Mouse (Mus musculus) spleen, adult 12 weeks (tissue): ENCODE results near the gene Ttc39a.
"Not testable (repeated sequence)": the region's sequence is repeated elsewhere in the genome, so short reads cannot be mapped to it uniquely, and the experiment has no call there.

Source experiments
- DNase-seq: peaks from one replicate; pipeline ENCODE4 v3.0.0; 2022; ENCODE audit warnings: low spot score

Ttc39a gene

DNA sequence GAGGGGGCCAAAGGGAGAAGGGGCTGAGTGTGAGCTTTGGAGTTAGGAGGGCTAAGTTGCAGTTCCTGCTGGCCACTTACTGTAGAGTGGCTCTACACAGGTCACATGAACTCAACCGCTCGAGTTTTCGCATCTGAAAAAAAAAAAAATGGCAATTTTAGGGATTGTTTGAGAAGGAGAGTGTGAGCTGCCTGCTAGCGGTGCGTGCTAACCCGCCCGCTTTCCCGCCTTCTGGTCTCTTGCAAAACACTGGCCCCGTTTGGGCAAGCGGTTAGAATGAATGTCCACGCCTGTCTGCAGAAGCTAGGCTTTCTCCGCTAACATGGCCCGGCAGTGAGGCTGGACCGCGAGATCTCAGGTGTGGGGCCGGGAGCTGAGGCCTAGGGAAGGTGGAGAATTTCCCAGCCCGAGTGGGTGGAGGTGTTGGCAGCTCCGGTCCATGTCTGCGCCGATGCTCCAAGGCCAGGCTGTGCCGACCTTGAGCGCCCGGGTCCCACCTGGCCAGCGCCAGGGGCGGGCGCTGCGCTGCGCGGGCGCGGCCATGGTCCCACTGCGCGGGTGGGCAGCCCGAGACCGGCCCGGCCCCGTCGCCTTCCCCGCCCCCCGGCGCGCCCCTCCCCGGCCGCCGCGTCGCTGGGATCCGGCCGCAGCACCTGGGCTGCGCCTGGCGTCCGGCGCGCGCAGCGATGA lies at the start of gene Ttc39a:
Gene Ttc39a (plus strand): TSS at position 138 of the 690 bp plus-strand sequence.
- DNase-seq, result peak; percentile 37

DNA sequence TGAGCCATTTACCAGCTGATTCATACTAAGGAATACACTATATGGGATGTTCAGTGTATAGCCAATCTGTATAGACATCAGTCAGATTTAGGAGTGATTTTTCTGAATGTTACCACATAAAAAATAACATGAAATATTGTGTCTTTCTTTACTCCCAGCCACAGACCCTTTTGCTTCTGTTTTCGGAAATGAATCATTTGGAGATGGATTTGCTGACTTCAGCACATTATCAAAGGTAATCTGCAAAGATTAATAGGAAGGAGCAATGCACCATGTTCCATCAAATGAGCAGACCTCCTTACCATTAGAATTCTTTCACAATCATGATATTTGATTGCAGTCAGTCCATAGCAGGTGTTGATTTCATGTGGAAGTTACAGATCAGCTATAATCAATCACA lies 28.3 kb upstream of the Ttc39a start:
- no peak for DNase-seq

DNA sequence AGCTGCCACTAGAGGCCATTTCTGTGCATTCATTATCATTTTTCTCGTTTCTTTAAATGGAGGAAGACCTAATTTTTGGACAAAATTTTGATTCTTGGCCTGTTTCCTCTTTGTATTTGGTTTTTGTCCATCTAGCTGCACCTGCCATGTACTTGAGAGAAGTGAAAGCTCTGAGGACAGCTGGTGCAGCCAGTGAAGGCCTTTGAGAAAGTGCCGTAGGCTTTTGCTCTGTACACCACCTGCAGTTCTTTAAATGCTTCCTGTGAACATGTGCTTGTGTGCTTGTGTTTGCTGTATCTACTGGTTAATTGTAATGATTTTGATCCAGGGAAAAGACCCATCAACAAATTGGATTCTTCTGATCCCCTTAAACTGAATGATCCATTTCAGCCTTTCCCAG lies 24.0 kb upstream of the Ttc39a start:
- no peak for DNase-seq

DNA sequence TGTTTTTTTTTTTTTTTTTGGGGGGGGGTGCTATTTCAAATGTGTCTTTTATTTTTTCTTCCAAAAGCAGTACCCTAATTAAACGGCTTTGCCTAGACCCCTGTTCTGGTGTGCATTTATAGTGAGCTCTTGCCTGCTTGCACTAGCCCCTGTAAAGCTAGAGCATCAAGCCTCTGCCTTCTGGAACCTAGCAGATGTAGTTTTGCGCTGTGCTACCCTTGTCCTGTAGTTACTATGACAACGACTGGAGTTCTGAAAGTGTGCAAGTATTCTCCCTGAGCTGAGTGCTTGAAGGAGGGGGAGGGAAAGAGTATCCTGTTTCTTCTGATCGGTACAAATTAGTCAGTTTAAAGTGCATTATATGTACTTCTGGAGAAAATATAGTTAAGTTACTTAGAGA lies 20.8 kb upstream of the Ttc39a start:
- DNase-seq, result no peak

DNA sequence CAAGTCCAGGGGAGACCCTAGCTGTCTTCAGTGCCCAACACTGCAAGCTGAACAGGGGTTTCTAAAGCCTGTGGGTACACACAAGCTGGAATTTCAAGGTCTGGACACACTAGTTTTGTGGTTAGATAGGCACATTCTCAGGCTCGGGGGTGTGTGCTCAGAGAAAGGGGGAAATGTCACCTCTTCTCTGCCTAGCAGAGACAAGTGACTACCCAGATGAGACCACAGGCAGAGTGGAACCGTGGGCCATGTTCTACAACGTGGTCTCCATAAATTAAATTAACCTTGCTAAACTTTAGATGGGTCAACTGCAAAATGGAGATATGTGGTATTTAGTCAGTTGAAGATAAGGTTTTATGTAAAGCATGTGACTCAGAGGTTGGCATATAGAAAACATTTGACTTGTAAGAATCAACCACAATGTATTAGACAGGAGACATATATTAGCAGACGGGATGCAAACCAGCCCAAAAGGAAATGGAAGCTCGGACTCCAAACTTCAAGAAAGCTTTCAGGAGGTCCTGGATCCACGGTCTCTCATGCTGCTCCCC lies 13.1 kb upstream of the Ttc39a start:
- DNase-seq, result no peak

DNA sequence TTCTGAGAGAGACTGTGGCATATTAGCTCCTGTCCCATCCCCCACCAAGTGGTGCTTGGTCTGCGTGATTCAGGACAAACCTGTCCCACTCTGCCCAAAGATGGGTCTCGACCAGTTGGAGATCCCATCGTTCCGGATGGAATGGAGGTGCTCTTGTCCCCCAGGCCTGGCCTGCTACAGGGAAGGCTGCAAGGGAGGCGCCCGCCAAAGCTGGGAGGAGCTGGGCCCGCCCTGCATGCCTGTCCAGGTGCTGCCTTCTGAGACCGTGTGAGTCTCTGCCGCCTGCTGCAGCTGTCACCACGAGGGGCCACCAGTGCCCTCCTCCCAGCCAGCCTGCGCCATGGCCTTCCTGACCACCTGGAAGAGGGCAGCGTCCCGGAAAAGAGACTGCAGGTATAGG lies 12.5 kb upstream of the Ttc39a start:
- DNase-seq, result peak; percentile 45

DNA sequence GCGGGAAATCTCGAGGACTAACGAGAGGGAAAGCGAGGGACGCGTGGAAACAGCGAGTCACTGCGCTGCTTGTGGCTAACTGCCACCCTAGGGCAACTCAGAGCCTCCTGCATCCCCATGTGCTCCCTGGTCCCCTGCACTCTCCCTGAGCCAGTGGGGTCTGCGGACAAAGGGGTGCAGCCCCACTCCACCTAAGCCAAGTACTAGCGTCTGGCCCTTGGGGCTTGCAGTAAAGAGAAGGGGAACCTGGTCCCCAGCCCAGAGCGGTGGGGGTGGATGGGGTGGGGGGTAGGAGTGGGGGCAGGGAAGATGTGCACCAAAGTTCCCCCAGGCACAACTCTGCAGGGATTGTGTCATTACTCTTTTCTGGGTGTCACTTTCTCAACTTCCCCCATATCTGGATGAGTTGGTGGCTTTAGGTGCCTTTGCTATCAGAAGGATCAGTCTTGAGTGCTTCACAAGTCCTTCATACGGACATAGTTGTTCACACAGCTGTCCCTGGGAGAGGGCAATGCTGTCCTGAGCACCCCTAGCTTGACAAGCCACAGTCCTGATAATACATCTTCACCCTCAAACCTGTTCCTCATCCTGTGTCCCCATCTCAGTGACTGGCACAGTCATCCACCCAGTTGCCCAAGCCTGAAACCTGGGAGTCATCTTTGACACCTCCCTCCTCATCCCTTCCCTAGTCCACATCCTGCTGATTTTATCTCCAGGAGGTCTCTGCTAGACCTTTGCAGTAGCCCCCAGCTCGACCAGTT lies 11.9 kb upstream of the Ttc39a start:
- no peak for DNase-seq

DNA sequence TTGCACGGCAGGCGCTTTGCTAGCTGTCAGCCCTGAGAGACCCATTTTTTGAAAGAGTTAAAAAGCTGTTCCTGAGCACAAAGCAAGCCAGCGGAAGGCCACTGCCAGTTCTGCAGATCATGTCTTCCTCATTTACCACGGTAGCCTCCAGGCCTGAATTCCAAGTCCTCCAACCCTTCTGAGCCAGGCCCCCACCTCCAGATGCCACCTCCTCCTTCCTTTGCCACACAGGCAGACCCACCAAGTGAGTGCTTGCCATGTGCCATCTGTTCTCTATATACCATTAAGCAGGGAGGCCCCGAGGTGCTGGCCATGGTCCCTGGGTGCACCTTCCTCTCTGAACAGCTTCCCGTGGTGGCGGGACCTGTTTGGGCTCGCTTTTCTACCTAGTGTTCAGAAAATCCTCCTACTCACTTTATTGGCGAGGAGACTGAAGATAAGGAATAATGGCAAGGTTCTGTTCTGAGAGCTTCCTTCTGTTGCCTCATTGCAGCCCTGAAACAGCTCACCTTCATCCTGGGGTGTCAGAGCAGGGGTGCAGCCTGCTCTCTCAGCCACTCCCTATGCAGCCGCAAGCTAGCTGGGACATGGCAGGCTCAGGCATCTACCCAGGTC lies 6.0 kb upstream of the Ttc39a start:
- no peak for DNase-seq

DNA sequence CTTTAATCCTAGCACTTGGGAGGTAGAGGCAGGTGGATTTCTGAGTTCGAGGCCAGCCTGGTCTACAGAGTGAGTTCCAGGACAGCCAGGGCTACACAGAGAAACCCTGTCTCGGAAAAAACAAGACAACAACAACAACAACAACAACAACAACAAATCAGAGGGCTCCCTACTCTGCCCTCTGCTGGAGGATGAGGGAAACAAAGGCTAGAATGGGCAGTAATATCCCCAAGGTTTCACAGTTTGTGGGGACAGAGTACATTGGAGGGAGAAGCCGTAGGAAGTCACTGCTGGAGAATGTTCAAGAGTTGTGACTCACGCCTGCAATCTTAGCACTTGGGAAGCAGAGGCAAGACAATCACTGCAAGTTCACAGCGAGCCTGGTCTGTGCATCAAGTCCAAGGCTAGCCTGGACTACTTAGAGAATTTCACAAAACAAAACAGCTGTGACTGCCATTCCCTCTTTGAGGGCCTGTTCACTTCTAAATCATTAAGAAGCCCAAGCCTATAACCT lies 5.2 kb upstream of the Ttc39a start:
- no peak for DNase-seq

DNA sequence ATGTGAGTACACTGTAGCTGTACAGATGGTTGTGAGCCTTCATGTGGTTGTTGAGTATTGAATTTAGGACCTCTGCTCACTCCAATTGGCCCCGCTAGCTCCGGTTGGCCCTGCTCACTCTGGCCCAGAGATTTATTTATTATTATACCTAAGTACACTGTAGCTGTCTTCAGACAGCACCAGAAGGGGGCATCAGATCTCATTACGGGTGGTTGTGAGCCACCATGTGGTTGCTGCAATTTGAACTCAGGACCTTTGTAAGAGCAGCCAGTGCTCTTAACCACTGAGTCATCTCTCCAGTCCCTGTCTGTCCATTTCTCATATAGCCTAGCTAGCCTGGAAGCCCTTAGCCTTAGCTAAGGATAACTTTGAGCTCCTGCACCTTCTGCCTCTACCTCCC lies 1.5 kb upstream of the Ttc39a start:
- DNase-seq, result not testable (repeated sequence)

DNA sequence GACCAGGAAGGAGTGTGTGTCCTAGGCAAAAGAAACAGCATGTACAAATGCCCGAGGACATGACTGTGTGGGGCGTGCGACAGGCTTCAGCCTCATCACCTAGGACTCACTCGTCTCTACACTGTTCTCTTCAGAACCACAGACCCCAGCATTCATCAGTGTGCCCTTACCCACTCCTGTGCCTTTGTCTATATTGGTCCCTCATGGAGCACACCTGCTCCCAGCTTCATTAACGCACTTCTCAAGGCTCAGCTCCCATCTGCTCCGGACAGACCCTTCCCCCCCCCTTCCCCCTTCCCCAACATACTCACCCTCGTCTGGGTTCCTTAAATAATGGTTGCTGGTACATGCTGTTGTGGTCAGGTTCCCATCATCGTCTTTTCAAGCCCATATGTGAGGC lies 1.0 kb upstream of the Ttc39a start:
- no peak for DNase-seq

DNA sequence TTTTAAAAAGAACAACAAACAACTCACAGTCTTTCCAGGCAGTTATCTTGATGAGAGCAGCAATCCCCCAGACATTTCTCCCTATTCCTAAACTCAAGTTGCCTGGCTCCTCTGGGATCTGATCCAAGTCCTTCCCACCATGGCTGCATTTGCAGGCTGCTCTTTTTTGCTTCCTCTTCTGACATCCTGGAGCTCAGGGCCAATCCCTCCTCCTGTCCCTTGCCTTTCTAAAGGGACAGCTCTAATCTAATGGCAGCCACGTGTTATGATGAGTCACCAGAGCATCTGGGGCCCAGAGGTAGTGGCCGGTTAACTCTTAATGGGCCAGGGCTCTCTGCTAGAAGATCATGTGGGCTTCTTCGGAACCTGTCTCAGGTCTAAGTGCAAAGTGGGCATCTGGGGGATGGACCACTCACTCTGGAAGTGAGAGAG lies 353 bp upstream of the Ttc39a start:
- peak; percentile 56 for DNase-seq

DNA sequence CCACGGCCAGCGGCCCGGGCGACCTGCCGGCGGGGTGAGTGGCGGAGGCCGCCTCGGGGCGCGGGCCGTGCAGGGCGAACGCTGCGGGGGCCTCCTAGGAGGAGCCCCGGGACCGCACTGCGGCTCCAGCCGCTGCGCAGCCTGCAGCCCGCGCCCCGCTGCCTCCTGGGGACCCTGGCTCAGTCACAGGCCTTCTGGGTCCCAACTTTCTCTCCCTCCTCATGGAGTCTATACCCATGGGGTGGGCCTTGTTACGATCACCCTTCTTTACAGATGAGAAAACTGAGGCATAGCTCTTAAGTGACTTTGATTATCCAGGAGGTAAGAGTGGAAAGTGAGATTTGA lies 725 bp downstream of the Ttc39a start:
- no peak for DNase-seq

DNA sequence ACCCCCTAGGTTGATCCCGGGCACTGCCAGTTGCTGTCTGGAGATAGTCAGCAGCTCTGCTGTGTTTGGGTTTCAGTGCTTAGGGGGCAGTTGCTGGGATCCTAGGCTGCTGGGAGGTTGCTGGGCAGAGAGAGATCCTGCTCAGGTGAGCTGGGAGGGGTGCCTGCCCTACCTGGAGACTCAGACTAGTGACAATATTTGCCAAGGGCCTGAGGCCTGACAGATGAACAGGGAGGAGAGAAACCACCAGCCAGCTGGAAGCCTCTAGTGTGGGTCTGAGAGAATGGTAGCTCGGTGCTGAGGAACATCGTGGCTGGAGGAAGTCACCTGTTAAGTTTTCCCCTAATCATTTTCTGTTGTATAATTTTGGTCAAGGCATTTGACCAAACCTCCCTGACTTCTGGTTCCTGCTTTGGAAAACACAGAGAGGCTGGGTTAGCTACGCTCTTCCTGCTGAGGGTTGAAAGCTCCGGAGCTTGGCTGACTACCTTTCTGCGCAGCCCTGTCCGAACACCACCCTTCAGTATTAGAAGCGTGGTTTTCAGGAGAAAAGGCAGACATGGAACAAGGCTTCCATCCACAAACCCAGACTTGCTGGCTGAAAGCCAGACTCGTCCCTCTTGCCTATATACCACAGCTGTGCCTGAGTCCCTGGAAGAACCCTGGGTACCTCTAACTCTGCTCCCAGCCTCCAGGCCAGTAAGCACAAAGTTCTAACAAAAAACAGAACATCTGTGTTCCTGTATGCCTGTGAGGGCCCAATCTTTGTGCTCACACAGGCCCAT lies 1.5 kb downstream of the Ttc39a start:
- no peak for DNase-seq

DNA sequence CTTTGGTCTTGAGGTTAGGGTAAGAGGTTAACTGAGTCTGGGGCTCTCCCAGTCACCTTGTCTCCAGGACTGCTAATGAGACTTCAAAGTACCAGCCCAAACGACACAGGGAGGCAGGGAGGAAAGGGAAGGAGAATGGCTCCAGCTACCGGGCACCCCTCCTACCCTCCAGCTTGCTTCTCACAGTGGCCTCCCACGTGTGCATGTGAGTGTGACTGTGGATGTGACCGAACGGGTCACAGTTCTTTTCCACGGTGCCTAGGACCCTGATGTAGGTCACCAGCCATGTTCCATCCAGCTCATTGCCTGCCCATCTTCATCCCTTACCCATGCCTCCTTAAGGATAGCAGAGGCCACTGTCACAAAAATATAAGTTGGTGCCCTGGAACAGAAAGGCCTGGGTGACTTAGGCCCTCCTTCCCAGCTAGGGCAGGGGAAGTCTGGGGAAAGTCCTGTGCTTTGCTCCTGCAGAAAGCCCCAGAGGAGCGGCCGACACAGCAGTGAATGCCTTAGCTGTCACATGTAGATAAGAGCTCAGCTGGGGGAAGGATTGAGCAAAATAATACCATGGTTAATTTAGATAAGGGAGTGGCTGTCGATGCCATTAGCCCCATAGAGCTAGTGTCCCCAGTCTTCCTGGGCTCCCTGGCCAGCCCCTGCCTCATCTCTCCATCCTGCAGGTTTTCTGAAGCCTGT lies 4.4 kb downstream of the Ttc39a start:
- peak; percentile 54 for DNase-seq

DNA sequence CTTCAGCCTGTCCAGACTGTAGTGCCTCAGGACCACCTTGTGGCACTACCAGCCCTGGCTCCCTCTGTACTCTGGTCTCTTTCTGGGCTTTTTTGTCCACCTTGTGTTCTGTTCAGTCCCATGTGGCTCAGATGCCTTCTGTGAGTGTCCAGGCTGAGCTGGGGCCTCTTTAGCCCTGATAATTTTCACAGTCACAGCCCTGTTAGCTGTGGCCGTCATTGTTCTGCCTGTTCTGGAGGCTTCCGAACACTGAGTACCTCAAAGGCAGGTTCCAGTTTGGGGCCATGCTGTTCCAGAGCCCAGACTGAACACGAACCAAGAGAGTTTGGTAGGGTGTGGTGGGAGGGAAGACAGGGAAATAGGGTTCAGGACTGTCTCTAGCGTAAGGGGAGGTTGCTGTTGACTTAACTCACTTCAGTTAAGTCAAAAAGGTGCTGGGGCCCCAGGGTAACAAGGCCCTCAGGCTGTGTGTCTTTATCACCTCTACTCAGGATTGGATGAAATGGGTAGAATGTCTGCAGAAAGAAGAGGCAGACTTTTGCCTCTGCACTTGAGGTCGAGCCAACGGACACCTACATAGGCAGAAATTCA lies 5.0 kb downstream of the Ttc39a start:
- no peak for DNase-seq

DNA sequence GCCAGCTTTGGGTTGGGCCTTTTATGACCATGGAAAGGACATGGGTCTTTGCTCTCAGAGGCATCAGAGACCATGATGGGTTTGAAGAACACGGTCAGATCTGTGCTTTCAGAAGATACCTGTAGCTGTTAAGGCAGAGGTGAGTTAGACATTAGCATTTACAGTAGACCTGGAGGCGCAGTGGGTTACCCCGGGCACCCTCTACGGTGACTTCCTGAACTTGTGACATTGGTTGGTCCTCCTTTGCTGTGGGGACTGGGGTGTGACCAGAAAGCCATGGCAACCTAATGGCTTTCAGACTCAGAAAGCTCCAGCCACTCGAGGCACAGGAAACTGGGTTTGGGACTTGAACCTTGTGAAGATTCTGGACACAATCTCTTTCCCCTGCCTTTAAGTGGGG lies 5.8 kb downstream of the Ttc39a start:
- no peak for DNase-seq

DNA sequence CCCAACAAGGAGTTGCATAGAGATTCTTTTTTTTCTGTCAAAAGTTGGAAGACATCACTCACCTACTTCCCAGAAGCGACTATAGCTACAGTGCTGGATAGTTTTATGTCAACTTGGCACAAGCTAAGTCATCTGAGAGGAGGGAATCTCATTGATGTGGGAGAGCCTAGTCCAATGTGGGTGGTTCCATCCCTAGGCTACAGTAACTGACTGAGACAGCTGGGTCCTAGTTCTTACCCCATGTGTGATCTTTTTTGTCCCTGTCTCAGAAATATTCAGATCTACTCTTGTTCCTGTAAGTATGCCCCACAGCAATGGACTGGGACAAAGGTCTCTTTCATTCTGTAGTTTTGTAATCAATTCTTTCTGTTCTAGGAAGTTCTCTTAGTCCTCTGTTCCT lies 11.6 kb downstream of the Ttc39a start:
- DNase-seq, result no peak

DNA sequence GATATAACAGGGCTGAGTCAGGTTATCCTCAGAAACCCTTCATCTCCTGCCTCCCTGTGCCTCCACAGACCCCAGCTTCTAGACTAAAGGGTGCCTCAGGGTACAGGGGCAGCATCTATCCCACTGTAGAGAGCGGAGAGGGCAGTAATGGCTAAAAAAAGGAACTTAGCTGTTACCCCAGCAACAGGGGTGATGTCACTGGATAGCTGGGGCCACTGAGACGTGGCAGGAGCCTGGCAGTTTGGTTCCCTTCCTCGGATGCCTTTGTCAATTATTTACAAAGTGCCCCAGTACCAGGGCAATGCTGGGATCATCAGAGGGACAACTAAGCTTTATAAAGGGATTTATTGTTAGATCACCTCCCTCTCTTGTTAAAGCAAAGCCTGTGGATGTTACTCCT lies 12.6 kb downstream of the Ttc39a start:
- DNase-seq, result no peak

DNA sequence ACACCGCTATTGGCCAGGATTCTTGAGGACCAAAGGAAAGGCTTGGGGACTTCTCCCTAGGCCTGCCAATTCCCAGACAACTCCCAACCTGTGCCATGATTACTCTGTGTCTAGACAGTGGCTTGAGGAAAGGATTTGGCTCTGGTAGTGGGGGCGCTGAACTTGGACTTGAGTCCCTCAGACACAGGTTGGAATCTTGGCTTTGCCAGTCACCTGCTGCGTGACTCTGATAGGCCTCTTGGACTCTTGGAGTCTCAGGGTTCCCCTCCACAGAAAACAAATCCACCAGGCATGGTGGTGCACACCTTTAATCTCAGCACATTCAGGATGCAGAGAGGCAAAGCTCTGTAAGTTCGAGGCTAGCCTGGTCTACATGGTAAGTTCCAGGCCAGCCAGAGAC lies 13.1 kb downstream of the Ttc39a start:
- DNase-seq, result no peak

DNA sequence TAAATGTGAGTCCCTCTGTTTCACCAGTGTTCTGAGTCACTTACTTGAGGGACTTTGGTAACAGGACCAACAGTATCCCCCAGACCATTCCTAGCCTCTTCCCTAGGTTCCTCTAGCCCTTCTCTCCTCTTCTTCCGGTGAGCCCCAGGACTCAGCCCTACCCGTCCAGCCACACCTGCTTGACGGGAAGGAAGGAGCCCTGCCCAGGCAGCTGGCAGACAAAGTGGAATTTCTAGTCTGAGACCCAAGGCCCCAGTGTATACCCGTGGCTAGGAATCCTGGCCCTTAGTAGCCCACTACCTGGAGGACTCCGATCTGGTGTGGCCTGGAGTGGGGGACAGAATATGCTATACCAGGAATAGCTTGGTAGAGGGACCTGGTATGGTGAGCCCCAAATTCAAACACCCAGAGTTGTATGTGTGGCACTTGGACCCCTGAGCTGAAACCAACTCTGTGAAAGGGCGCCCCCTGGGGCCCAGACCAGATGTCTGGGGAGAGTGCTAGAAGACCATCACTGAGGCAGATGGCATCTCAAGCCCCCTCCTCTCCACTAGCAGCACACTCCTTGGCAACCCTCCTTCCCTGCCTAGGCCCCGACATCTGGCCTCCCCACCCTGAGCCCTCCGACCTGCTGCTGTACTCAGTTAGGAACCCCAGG lies 13.8 kb downstream of the Ttc39a start:
- DNase-seq, result peak; percentile 33
